In the genomic region with DNA sequence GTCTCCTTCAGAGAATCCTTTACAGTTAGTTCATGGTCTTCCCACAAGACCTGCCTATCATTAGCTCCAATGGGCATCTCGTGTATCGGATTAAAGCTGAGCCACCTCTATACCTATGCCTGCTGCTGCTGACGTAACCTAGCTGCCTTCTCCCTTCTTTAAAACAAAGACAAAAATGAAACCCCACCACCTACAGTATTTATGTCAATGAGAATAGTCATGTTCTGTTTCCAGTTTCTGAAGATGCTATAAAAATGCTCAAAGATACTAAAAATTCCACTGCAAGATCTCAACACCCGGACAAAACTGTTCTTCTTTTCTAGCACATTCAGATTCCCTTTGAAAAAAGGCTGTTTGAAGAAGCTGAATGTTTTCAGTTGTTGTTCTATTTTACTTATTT, we compare ENCODE assay signal across 15 mouse cellular contexts.
"Had no signal": no experiment of that assay in that cellular context is flagged by ENCODE, and none has a peak within 500 bp of the region (broad histone marks: within the 10 kb centered on the region; RNA-seq: fewer than 3 reads in every experiment).

No protein-coding gene starts in this region.

- H3K4me3 ChIP-seq: midbrain, embryonic 10.5 days; midbrain, embryonic 12.5 days; neural tube, embryonic 12.5 days; stomach, embryonic 15.5 days had no signal

- DNase-seq: lung, adult 18-20 months; lung, embryonic 14.5 days; lung, postnatal 10 days; lung, postnatal 4 days; midbrain, embryonic 14.5 days; right cerebral cortex, postnatal 14 days; thymus, adult 18-20 months; thymus, postnatal 14 days; thymus, postnatal 36 days had no signal

- ATAC-seq: midbrain, embryonic 16.5 days had no signal

- H3K27ac ChIP-seq: midbrain, embryonic 10.5 days; midbrain, embryonic 12.5 days; neural tube, embryonic 12.5 days; stomach, embryonic 15.5 days; stomach, postnatal 0 days had no signal
